Mouse (Mus musculus): ENCODE measurements around the gene Mkln1. TPM values are rescaled to one million over a fixed set of nuclear protein-coding genes. Genes with fewer than 3 reads are reported as not detected.

Mkln1 gene
- 217 and 227 TPM in 2 replicates for polyA plus RNA-seq (2014; fragmentation: Nextera tagmentation; extraction: Ambion mirVana)

GRCm38 (mm10) chr6:31398431-31399205, at the start of gene Mkln1:
Gene Mkln1, plus strand, starts transcription at chr6:31398735.
- no peaks in the 10 kb centered on the region for H3K36me3 ChIP-seq (ENCODE audit: control insufficient read depth, insufficient read depth, low read length)
- H3K9me3 ChIP-seq (ENCODE audit: control insufficient read depth, low read length): no peaks in the 10 kb centered on the region
- peak within 1 kb of the TSS; percentile 97 for H3K9ac ChIP-seq (ENCODE audit: low read depth, low read length)
- H3K4me2 ChIP-seq (replicated peaks; ENCODE audit: low read depth, low read length): peak within 1 kb of the TSS; percentile 54
- WGBS: 2% methylated on average over 50 of the region's 65 CpGs
- no peaks in the 10 kb centered on the region for H3K27me3 ChIP-seq (ENCODE audit: control insufficient read depth, insufficient read depth, low read length)
- DNase-seq (ENCODE audit: low spot score) (peak; percentile 92), ATAC-seq (ENCODE audit: low FRiP score) (peak; percentile 98)
- H3K4me1 ChIP-seq (replicated peaks; ENCODE audit: control insufficient read depth, insufficient read depth, low read length): no peaks in the 10 kb centered on the region
- H3K27ac ChIP-seq (ENCODE audit: low read depth, low read length): peak within 1 kb of the TSS; percentile 95
- H3K4me3 ChIP-seq (ENCODE audit: low read depth, low read length): peak within 1 kb of the TSS; percentile 97

GRCm38 (mm10) chr6:31356444-31357191, 41.9 kb upstream of the Mkln1 start:
- Histone ChIP-seq H3K4me3 (ENCODE audit: low read depth, low read length) (no peak overlapping the region), H3K27ac (ENCODE audit: low read depth, low read length) (no peak overlapping the region), H3K36me3 (ENCODE audit: control insufficient read depth, insufficient read depth, low read length) (no peaks in the 10 kb centered on the region), H3K27me3 (ENCODE audit: control insufficient read depth, insufficient read depth, low read length) (no peaks in the 10 kb centered on the region), H3K9ac (ENCODE audit: low read depth, low read length) (no peak overlapping the region), H3K9me3 (ENCODE audit: control insufficient read depth, low read length) (no peaks in the 10 kb centered on the region), H3K4me2 (replicated peaks; ENCODE audit: low read depth, low read length) (no peak overlapping the region), H3K4me1 (replicated peaks; ENCODE audit: control insufficient read depth, insufficient read depth, low read length) (no peaks in the 10 kb centered on the region)
- DNase-seq (ENCODE audit: low spot score) (no peak), ATAC-seq (ENCODE audit: low FRiP score) (no peak)
- 88% methylated on average over 26 of the region's 26 CpGs for WGBS

- WGBS: 57% methylated on average over 4 of the region's 4 CpGs
- Histone ChIP-seq H3K27me3 (ENCODE audit: control insufficient read depth, insufficient read depth, low read length) (no peaks in the 10 kb centered on the region), H3K4me2 (replicated peaks; ENCODE audit: low read depth, low read length) (no peak overlapping the region), H3K27ac (ENCODE audit: low read depth, low read length) (no peak overlapping the region), H3K36me3 (ENCODE audit: control insufficient read depth, insufficient read depth, low read length) (no peaks in the 10 kb centered on the region), H3K4me3 (ENCODE audit: low read depth, low read length) (no peak overlapping the region), H3K9ac (ENCODE audit: low read depth, low read length) (no peak overlapping the region), H3K4me1 (replicated peaks; ENCODE audit: control insufficient read depth, insufficient read depth, low read length) (no peaks in the 10 kb centered on the region), H3K9me3 (ENCODE audit: control insufficient read depth, low read length) (no peaks in the 10 kb centered on the region)
- ATAC-seq (ENCODE audit: low FRiP score): no peak; the same call in 1 of the 2 replicates
- DNase-seq (ENCODE audit: low spot score): peak; percentile 42
Measured at GRCm38 (mm10) chr6:31357286-31357685, 41.2 kb upstream of the Mkln1 start.

GRCm38 (mm10) chr6:31362617-31363016, 35.9 kb upstream of the Mkln1 start:
- no peaks in the 10 kb centered on the region for H3K27me3 ChIP-seq (ENCODE audit: control insufficient read depth, insufficient read depth, low read length)
- no peaks in the 10 kb centered on the region for H3K9me3 ChIP-seq (ENCODE audit: control insufficient read depth, low read length)
- no peak overlapping the region for H3K4me2 ChIP-seq (replicated peaks; ENCODE audit: low read depth, low read length)
- DNase-seq (ENCODE audit: low spot score): peak; percentile 31
- ATAC-seq (ENCODE audit: low FRiP score): no peak
- no peak overlapping the region for H3K4me3 ChIP-seq (ENCODE audit: low read depth, low read length)
- H3K4me1 ChIP-seq (replicated peaks; ENCODE audit: control insufficient read depth, insufficient read depth, low read length): no peaks in the 10 kb centered on the region
- 47% methylated on average over 11 of the region's 11 CpGs for WGBS
- no peak overlapping the region for H3K9ac ChIP-seq (ENCODE audit: low read depth, low read length)
- 0 out of 2 replicates have a peak overlapping the region, but pooled peaks have one; percentile 17 for H3K27ac ChIP-seq (ENCODE audit: low read depth, low read length)
- H3K36me3 ChIP-seq (ENCODE audit: control insufficient read depth, insufficient read depth, low read length): no peaks in the 10 kb centered on the region

- no peaks in the 10 kb centered on the region for H3K27me3 ChIP-seq (ENCODE audit: control insufficient read depth, insufficient read depth, low read length)
- H3K27ac ChIP-seq (ENCODE audit: low read depth, low read length): no peak overlapping the region
- no peaks in the 10 kb centered on the region for H3K9me3 ChIP-seq (ENCODE audit: control insufficient read depth, low read length)
- H3K4me2 ChIP-seq (replicated peaks; ENCODE audit: low read depth, low read length): no peak overlapping the region
- 90% methylated on average over 3 of the region's 3 CpGs for WGBS
- H3K4me1 ChIP-seq (replicated peaks; ENCODE audit: control insufficient read depth, insufficient read depth, low read length): no peaks in the 10 kb centered on the region
- H3K4me3 ChIP-seq (ENCODE audit: low read depth, low read length): no peak overlapping the region
- no peak overlapping the region for H3K9ac ChIP-seq (ENCODE audit: low read depth, low read length)
- DNase-seq (ENCODE audit: low spot score) (no peak), ATAC-seq (ENCODE audit: low FRiP score) (no peak)
- H3K36me3 ChIP-seq (ENCODE audit: control insufficient read depth, insufficient read depth, low read length): no peaks in the 10 kb centered on the region
Measured at GRCm38 (mm10) chr6:31364399-31364798, 34.1 kb upstream of the Mkln1 start.

- no peak overlapping the region for H3K27ac ChIP-seq (ENCODE audit: low read depth, low read length)
Measured at GRCm38 (mm10) chr6:31367947-31368346, 30.6 kb upstream of the Mkln1 start.

GRCm38 (mm10) chr6:31368559-31368958, 30.0 kb upstream of the Mkln1 start:
- Histone ChIP-seq H3K27me3 (ENCODE audit: control insufficient read depth, insufficient read depth, low read length) (no peaks in the 10 kb centered on the region), H3K4me3 (ENCODE audit: low read depth, low read length) (no peak overlapping the region), H3K27ac (ENCODE audit: low read depth, low read length) (no peak overlapping the region), H3K4me2 (replicated peaks; ENCODE audit: low read depth, low read length) (no peak overlapping the region), H3K36me3 (ENCODE audit: control insufficient read depth, insufficient read depth, low read length) (no peaks in the 10 kb centered on the region), H3K4me1 (replicated peaks; ENCODE audit: control insufficient read depth, insufficient read depth, low read length) (0 out of 2 replicates have a peak, but pooled peaks cover 3% of the 10 kb centered on the region), H3K9ac (ENCODE audit: low read depth, low read length) (no peak overlapping the region), H3K9me3 (ENCODE audit: control insufficient read depth, low read length) (no peaks in the 10 kb centered on the region)
- ATAC-seq (ENCODE audit: low FRiP score) (no peak), DNase-seq (ENCODE audit: low spot score) (no peak)
- WGBS: 54% methylated on average over 1 of the region's 1 CpGs

More at GRCm38 (mm10) chr6:31367947-31368346, 30.6 kb upstream of the Mkln1 start:
- 65% methylated on average over 10 of the region's 10 CpGs for WGBS
- Histone ChIP-seq H3K27me3 (ENCODE audit: control insufficient read depth, insufficient read depth, low read length) (no peaks in the 10 kb centered on the region), H3K4me2 (replicated peaks; ENCODE audit: low read depth, low read length) (no peak overlapping the region), H3K4me3 (ENCODE audit: low read depth, low read length) (no peak overlapping the region), H3K9ac (ENCODE audit: low read depth, low read length) (no peak overlapping the region), H3K36me3 (ENCODE audit: control insufficient read depth, insufficient read depth, low read length) (no peaks in the 10 kb centered on the region), H3K4me1 (replicated peaks; ENCODE audit: control insufficient read depth, insufficient read depth, low read length) (0 out of 2 replicates have a peak, but pooled peaks cover 3% of the 10 kb centered on the region), H3K9me3 (ENCODE audit: control insufficient read depth, low read length) (no peaks in the 10 kb centered on the region)
- ATAC-seq (ENCODE audit: low FRiP score): no peak
- DNase-seq (ENCODE audit: low spot score): no peak

GRCm38 (mm10) chr6:31369875-31370274, 28.7 kb upstream of the Mkln1 start:
- peak; percentile 26 for DNase-seq (ENCODE audit: low spot score)
- ATAC-seq (ENCODE audit: low FRiP score): no peak
- Histone ChIP-seq H3K4me2 (replicated peaks; ENCODE audit: low read depth, low read length) (no peak overlapping the region), H3K27me3 (ENCODE audit: control insufficient read depth, insufficient read depth, low read length) (no peaks in the 10 kb centered on the region), H3K4me3 (ENCODE audit: low read depth, low read length) (no peak overlapping the region), H3K9ac (ENCODE audit: low read depth, low read length) (no peak overlapping the region), H3K9me3 (ENCODE audit: control insufficient read depth, low read length) (no peaks in the 10 kb centered on the region), H3K36me3 (ENCODE audit: control insufficient read depth, insufficient read depth, low read length) (no peaks in the 10 kb centered on the region), H3K27ac (ENCODE audit: low read depth, low read length) (no peak overlapping the region), H3K4me1 (replicated peaks; ENCODE audit: control insufficient read depth, insufficient read depth, low read length) (0 out of 2 replicates have a peak, but pooled peaks cover 3% of the 10 kb centered on the region)
- 76% methylated on average over 3 of the region's 3 CpGs for WGBS

All from hindbrain, embryonic 11.5 days (tissue).